Mouse (Mus musculus) ZHBTc4 (cell line): ENCODE data around the gene Inf2.

Source experiments
- DNase-seq: peaks from one replicate; pipeline ENCODE4 v3.0.0-alpha.2; 2011; ENCODE audit warnings: low read depth, low spot score

The Inf2 gene

GRCm38 (mm10) chr12:112659109-112659508 is 70.5 kb downstream of the Inf2 start:
- peak; percentile 65 for DNase-seq

DNA sequence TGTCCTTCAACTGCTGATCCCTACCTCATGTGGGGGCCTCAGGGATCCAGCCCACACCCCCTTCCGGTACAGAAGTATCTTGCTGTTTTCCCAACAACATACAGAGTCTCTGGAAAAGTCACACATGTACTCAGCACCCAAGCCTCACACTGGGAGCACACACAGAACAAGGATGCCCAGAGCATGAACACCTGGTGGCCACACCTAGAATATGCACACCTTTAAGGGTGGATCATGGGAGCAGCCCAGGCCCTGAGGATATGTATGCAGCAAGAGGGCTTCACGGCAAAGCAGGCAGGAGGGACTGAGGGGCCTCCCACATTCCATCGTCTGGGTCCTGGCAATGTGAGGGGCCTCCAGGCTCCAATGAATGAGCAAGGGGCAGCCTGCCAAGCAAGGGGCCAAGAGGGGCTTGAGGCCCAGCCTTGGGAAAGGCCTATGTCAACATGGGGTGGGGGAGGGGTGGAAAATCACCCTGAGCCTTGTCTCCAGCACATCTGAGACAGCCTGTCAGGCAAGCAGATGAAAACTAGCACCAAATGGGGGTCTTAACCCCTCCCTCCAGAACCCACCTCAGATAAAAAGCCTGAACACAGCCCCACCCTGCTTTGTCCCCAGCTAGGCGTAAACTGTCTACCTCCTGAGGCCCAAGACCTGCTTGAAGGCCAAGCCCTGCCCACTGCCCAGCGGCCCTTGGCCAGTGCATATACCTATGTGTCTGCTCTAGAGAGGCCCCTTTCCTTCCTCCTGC is 72.2 kb downstream of the Inf2 start:
- DNase-seq, result no peak

DNA sequence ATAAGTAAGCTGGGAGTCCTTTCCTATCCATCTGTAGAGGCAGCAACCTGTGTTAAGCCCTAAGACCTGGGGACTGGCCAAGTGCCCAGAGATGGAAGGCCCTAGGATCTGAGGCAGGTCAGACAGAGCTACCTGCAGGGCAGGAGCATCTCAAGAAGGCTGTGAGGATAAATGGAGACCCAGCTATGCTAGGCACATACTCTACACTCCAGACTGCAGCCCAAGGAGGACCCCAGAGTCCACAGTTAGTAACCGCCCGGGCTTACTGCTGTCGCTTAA is 72.7 kb downstream of the Inf2 start:
- no peak for DNase-seq

- DNase-seq, result no peak
Observed at GRCm38 (mm10) chr12:112661851-112662250, 73.3 kb downstream of the Inf2 start.

DNA sequence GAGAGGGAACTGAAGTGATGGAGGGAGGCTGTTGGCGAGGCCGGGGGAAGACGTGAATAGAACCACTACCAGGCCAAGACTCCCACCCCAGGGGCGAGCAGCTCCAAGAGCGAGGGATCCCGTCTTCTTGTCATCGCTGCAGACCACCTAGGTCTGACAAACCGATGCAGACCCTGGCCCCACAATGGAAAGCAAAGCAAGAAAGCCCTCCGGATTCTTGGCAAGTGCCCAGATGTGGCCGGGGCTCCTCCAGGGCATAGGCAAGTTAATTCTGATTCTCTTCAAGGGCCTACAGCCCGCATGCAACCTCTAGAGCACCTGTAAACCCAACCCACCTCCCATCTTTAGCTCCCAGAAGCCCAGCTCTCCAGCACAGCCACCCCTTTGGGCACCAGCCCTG is 74.7 kb downstream of the Inf2 start:
- DNase-seq, result no peak

GRCm38 (mm10) chr12:112663716-112664115 is 75.1 kb downstream of the Inf2 start:
- no peak for DNase-seq

GRCm38 (mm10) chr12:112664124-112664523 is 75.5 kb downstream of the Inf2 start:
- DNase-seq, result no peak

DNA sequence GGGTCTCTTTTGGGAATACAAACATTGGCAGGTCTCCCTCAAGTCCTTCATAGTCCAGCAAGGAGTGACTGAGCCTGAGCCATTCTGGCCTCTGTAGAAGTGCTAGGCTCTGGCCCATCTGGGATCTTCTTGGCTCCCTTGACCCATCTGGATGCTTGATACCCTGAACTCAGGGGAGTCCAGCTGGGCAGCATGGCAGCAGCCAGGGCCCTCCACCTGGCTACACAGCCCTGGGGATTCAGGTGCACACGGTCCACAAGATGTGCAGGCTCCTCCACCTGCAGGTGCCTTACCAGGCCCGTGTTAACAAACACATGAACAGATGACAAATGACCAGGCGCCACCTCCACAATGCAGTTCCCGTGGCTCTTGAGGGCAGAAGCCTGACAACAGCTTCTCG is 76.1 kb downstream of the Inf2 start:
- DNase-seq, result no peak
